Mouse (Mus musculus) G1E (cell line): ENCODE results near the gene Smyd2. TPM values are rescaled to one million over a fixed set of nuclear protein-coding genes. Genes with fewer than 3 reads are reported as not detected.

Source experiments
- ATAC-seq: 2 replicates; pipeline ENCODE4 v1.8.0; 2016; ENCODE audit warnings: mild to moderate bottlenecking; ENCODE audit not compliant: insufficient number of reproducible peaks, poor library complexity, low FRiP score, severe bottlenecking; ENCODE audit errors: extremely low read depth
- DNase-seq: peaks from one replicate; pipeline ENCODE4 v3.0.0; 2012; ENCODE audit warnings: low spot score
- H3K27me3 ChIP-seq: 2 replicates; pipeline ENCODE4 v1.6.1; 2012; ENCODE audit warnings: mild to moderate bottlenecking, low read length, inconsistent platforms; ENCODE audit not compliant: insufficient read depth
- H3K36me3 ChIP-seq: replicated peaks from 2 replicates; pipeline ENCODE3; 2012; ENCODE audit warnings: mild to moderate bottlenecking, inconsistent platforms
- H3K4me1 ChIP-seq: 2 replicates; pipeline ENCODE4 v1.6.1; 2012; ENCODE audit warnings: low read depth, low read length, inconsistent platforms, mixed read lengths; ENCODE audit not compliant: insufficient read depth
- H3K4me3 ChIP-seq: 2 replicates; pipeline ENCODE4 v1.5.1; 2012; ENCODE audit warnings: low read depth, mild to moderate bottlenecking, inconsistent platforms, low read length, moderate library complexity, mixed read lengths
- H3K9me3 ChIP-seq: replicated peaks from 2 replicates; pipeline ENCODE4 v1.6.1; 2012; ENCODE audit warnings: inconsistent platforms
- CTCF ChIP-seq: IDR thresholded peaks from 2 replicates; pipeline ENCODE4 v1.5.1; 2012; ENCODE audit warnings: low read depth, low read length, inconsistent platforms, mixed read lengths
- GATA1 ChIP-seq: IDR thresholded peaks from 2 replicates; pipeline ENCODE4 v1.6.1; 2012; ENCODE audit warnings: borderline replicate concordance, low read length, inconsistent platforms, mixed read lengths
- GATA2 ChIP-seq: IDR thresholded peaks from 2 replicates; pipeline ENCODE4 v1.6.1; 2012; ENCODE audit warnings: low read depth, low read length, inconsistent platforms, borderline replicate concordance
- POLR2AphosphoS5 ChIP-seq: IDR thresholded peaks from 2 replicates; pipeline ENCODE4 v1.6.1; 2012; ENCODE audit warnings: low read depth, low read length, inconsistent platforms; ENCODE audit not compliant: insufficient replicate concordance
- TAL1 ChIP-seq: conservative IDR thresholded peaks from 2 replicates; pipeline ENCODE4 v1.6.1; 2012; ENCODE audit warnings: low read depth, low read length, inconsistent platforms, mixed read lengths
- polyA plus RNA-seq: library from polyadenylated mRNA; stranded (reverse); fragments of >175 nt; gene quantifications from 2 replicates; pipeline ENCODE4 v1.2.3, GENCODE M21; 2012
- total RNA-seq, 2 experiments: library from RNA; stranded (forward) in 1 of 2; stranded (reverse) in 1 of 2; fragments of 200-1000 nt in 1 of 2; fragments of >200 nt in 1 of 2; fragmentation: Nextera tagmentation in 1 of 2; gene quantifications; 2 replicates each; pipeline ENCODE4 v1.2.3; 2014 to 2017

Smyd2 gene
- total and polyA plus RNA-seq, 3 experiments: not detected

DNA sequence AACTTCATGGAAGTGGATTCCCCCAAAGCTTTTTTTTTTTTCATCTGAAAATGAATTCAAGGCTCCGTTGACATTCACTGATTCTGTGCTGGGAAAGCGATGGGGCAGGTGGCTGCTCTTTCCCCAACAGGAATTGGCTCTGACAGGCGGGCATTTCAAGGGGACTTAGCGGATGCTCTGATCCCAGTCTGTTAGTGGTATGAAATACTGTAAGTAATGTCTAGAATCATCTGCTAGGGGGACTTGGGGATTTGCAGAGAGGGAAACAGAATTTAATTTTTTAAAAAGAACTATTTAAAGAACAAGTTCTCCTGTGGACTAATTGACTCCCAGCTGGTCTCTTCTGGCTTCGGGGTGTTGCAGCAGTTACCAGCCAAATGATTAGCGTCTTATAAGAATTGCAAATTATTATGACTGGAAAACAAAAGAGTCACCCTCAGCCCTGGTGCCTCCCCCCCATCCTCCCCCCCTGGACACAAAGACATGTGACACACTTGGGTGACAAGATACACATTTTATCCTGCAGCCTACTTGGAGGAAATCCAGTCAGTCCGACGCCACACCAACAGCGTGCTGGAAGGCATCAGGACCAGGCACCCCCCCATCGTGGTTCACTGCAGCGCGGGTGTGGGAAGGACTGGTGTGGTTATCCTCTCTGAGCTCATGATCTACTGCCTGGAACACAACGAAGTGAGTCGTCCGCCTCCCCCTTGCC, 57.2 kb downstream of the Smyd2 start:
- Histone ChIP-seq H3K36me3 (no peaks in the 10 kb centered on the region), H3K4me1 (no peaks in the 10 kb centered on the region), H3K9me3 (peaks cover 87% of the 10 kb centered on the region), H3K4me3 (no peak overlapping the region), H3K27me3 (no peaks in the 10 kb centered on the region)
- no peak for DNase-seq
- TF ChIP-seq CTCF: no peak
- no peak for TF ChIP-seq GATA1
- TF ChIP-seq POLR2AphosphoS5: no peak
- TF ChIP-seq TAL1: no peak
- no peak for TF ChIP-seq GATA2
- no peak for ATAC-seq

DNA sequence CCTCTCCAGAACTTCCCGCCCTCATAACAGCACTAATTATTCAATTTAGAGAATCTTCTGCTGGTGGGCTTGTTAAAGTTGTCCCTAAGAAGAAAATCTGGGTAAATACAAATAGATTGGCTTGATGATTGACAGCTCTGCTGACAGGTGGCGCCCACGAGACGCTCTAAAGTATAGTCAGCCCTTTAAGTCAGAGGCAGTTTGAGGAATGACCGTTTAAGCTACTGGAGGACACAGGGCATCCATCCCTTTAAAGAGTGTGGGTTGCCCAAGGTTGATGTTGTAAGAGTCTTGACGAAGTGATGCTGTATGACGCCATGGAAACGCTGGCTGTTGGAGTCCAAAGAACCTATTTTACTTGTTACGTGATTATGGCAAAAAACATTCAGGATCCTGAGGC, 57.9 kb downstream of the Smyd2 start:
- no peak for TF ChIP-seq GATA2
- no peak for TF ChIP-seq TAL1
- no peak for TF ChIP-seq CTCF
- TF ChIP-seq GATA1: no peak
- TF ChIP-seq POLR2AphosphoS5: no peak
- no peak overlapping the region for H3K4me3 ChIP-seq
- ATAC-seq (no peak), DNase-seq (no peak)
- H3K4me1 ChIP-seq: no peaks in the 10 kb centered on the region
- no peaks in the 10 kb centered on the region for H3K36me3 ChIP-seq
- H3K27me3 ChIP-seq: no peaks in the 10 kb centered on the region
- H3K9me3 ChIP-seq: peaks cover 83% of the 10 kb centered on the region

DNA sequence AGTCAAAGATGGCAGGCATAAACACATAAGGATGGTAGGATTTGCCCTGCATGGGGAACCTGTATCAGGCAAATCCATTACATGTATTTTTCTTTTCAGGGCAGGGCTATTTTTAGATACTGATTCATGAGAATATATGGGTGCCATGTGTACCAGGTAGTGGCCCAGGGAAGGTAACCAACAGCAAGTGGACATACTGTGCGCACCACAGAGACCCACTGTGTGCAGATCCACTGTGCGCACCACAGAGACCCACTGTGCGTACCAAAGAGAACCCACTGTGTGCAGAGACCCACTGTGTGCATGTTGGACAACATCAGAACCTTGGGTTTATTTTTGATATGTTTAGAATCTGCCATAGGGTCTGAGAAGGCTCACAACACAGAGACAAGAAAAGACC, 58.4 kb downstream of the Smyd2 start:
- Histone ChIP-seq H3K9me3 (peaks cover 82% of the 10 kb centered on the region), H3K36me3 (no peaks in the 10 kb centered on the region), H3K27me3 (no peaks in the 10 kb centered on the region), H3K4me1 (no peaks in the 10 kb centered on the region), H3K4me3 (no peak overlapping the region)
- TF ChIP-seq TAL1 (no peak), GATA1 (no peak), POLR2AphosphoS5 (no peak), CTCF (no peak), GATA2 (no peak)
- ATAC-seq (no peak), DNase-seq (no peak)

DNA sequence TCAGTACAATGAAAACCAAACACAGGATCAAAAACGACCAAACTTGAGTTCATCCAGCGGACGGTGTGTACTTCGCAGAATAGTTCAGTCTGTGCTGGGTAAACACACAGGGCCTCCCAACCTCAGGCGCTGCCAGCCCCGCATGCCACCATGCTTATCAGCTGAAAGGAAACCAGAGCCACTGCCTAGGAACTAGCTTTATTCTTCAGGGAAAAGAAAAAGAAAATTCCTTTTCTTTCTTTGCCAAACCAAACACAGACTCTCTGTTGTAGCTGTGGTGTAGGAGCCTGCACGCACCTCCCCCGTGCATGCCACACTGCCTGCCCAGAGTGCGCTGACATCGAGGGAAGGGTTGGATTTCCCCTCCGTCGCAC, 61.2 kb downstream of the Smyd2 start:
- Histone ChIP-seq H3K9me3 (peaks cover 81% of the 10 kb centered on the region), H3K27me3 (no peaks in the 10 kb centered on the region), H3K4me1 (no peaks in the 10 kb centered on the region), H3K36me3 (no peaks in the 10 kb centered on the region), H3K4me3 (no peak overlapping the region)
- TF ChIP-seq TAL1 (no peak), GATA1 (no peak), GATA2 (no peak), CTCF (no peak), POLR2AphosphoS5 (no peak)
- ATAC-seq (no peak), DNase-seq (no peak)

DNA sequence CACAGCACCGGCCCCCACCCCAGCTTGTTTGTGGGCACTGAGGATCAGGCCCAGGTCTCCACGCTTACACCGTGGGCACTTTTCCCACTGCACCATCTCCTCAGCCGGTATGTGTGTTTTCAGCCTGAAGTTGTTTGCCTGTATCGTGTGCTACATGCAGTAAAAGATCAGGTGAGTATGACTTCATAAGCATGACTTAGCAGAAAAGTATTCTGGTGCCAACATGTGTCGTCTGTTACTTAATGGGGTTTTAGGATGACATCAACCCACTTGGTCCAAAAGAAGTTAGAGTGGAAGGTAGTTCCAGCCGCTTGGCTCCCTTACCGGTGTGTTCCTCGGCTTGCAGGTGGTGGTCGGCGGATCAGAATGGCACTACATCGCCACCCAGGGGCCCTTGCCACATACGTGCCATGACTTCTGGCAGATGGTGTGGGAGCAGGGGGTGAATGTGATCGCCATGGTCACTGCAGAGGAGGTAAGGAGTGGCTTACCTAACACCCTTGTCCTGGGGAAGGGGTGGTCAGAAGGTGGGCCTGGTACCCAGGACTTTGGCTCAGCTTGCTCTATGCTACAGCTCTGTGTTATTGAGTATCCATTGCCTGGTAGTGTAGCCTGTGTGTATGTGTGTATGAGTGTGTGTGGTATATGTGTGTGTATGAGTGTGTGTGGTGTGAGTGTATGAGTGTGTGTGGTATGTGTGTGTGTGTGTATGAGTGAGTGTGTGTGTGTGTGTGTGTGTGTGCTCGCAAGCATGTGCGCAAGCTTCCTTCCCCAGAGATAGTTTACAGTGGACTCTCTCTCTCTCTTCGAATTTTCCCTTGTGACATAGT, 61.8 kb downstream of the Smyd2 start:
- Histone ChIP-seq H3K36me3 (no peaks in the 10 kb centered on the region), H3K4me3 (no peak overlapping the region), H3K27me3 (no peaks in the 10 kb centered on the region), H3K4me1 (no peaks in the 10 kb centered on the region), H3K9me3 (peaks cover 78% of the 10 kb centered on the region)
- DNase-seq (no peak), ATAC-seq (no peak)
- TF ChIP-seq CTCF (no peak), POLR2AphosphoS5 (no peak), TAL1 (no peak), GATA2 (no peak), GATA1 (no peak)

DNA sequence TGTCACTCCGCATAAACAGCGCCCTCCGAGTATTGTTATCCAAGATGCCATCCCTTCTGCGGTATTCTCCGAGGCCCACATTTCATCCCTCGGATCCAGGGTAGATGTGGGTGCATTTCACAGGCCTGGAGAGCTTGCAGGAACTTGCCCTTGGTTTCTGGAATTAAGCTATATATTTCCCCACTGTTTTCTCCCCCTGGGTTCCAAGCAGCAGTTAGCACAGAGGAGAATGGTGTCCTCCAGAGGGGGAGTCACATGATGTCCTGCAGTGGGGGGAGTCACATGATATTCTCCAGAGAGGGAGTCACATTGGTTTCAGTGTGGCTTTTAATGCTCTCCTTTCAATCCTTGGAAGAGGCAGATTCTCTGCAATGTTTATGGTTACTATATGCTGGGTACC, 63.8 kb downstream of the Smyd2 start:
- Histone ChIP-seq H3K36me3 (no peaks in the 10 kb centered on the region), H3K9me3 (peaks cover 78% of the 10 kb centered on the region), H3K4me3 (no peak overlapping the region), H3K4me1 (no peaks in the 10 kb centered on the region), H3K27me3 (no peaks in the 10 kb centered on the region)
- TF ChIP-seq GATA2: no peak
- TF ChIP-seq TAL1: no peak
- ATAC-seq (no peak), DNase-seq (no peak)
